24 mouse cellular contexts compared by ENCODE assay signal in the genomic region with DNA sequence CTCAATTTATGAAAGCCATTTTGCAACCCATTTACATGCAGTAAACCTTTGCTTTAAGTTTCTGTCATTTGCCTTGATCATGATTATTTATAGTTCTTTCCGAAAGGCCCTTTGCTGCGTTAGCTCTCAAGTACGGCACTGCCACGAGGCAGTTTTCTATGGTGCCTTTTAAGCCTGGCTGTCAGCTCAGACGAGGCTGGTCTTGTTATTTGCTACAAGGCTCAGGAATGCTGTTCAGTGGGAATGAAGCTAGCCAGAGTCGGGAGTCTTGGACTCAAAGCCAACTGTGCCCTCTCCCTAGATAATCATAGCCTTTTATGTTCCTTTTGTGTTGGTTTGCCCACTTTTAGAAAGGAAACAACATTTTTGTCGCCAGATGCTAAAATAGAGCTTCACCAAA.
DNase-seq lines count a peak whose midpoint lies in the region; ATAC-seq and TF ChIP-seq lines count a peak whose summit lies in the region.
"Had no signal": no experiment of that assay in that cellular context is flagged by ENCODE, and none has a peak within 500 bp of the region (broad histone marks: within the 10 kb centered on the region; RNA-seq: fewer than 3 reads in every experiment).

No protein-coding gene starts in this region.

- no peak for TF ChIP-seq EP300 in lung, postnatal 0 days (IDR thresholded peaks at IDR 0.05)

- H3K9me3 ChIP-seq in embryonic facial prominence, embryonic 11.5 days (replicated peaks; ENCODE audit: control insufficient read depth, low read length): no peaks in the 10 kb centered on the region
- H3K9me3 ChIP-seq in embryonic facial prominence, embryonic 10.5 days: no peaks in the 10 kb centered on the region
- no peaks in the 10 kb centered on the region for H3K9me3 ChIP-seq in heart, embryonic 14.5 days (ENCODE audit: control insufficient read depth, low read length)
- H3K9me3 ChIP-seq in lung, postnatal 0 days (ENCODE audit: low read length): no peaks in the 10 kb centered on the region
- H3K9me3 ChIP-seq: embryonic facial prominence, embryonic 15.5 days; forebrain, embryonic 15.5 days; midbrain, embryonic 15.5 days had no signal

- 60% methylated on average over 7 of the region's 7 CpGs for WGBS in embryonic facial prominence, embryonic 11.5 days
- whole genome bisulfite sequencing in embryonic facial prominence, embryonic 10.5 days: 70% methylated on average over 7 of the region's 7 CpGs
- 27% methylated on average over 7 of the region's 7 CpGs for WGBS in heart, embryonic 14.5 days
- WGBS in lung, postnatal 0 days: 23% methylated on average over 7 of the region's 7 CpGs

- TF ChIP-seq POLR2A in myocyte (IDR thresholded peaks at IDR 0.05; ENCODE audit: insufficient read length, low read depth): no peak

- no peak overlapping the region for H3K9ac ChIP-seq in embryonic facial prominence, embryonic 11.5 days (replicated peaks; ENCODE audit: low read length)
- no peak overlapping the region for H3K9ac ChIP-seq in heart, embryonic 14.5 days (ENCODE audit: low read length)
- H3K9ac ChIP-seq in lung, postnatal 0 days (replicated peaks; ENCODE audit: low read depth): no peak overlapping the region
- H3K9ac ChIP-seq: embryonic facial prominence, embryonic 15.5 days; forebrain, embryonic 15.5 days; hindbrain, embryonic 14.5 days; liver, postnatal 0 days; midbrain, embryonic 15.5 days had no signal

- no peak overlapping the region for H3ac ChIP-seq in myocyte (ENCODE audit: control insufficient read depth, insufficient read length)

- H3K4me2 ChIP-seq in embryonic facial prominence, embryonic 11.5 days (ENCODE audit: low read depth, low read length): no peak overlapping the region
- no peak overlapping the region for H3K4me2 ChIP-seq in heart, embryonic 14.5 days (ENCODE audit: low read length)
- no peak overlapping the region for H3K4me2 ChIP-seq in lung, postnatal 0 days (replicated peaks; ENCODE audit: low read depth, low read length)
- H3K4me2 ChIP-seq in myocyte (ENCODE audit: low read depth): peak overlapping the region; percentile 21
- H3K4me2 ChIP-seq: embryonic facial prominence, embryonic 15.5 days; forebrain, embryonic 15.5 days; hindbrain, embryonic 14.5 days; liver, embryonic 11.5 days; midbrain, embryonic 15.5 days had no signal

- H3K36me3 ChIP-seq in embryonic facial prominence, embryonic 11.5 days (replicated peaks; ENCODE audit: control insufficient read depth, insufficient read depth, low read depth, low read length): no peaks in the 10 kb centered on the region
- H3K36me3 ChIP-seq in embryonic facial prominence, embryonic 10.5 days (replicated peaks): no peaks in the 10 kb centered on the region
- H3K36me3 ChIP-seq in heart, embryonic 14.5 days (ENCODE audit: control insufficient read depth, insufficient read depth, low read length): no peaks in the 10 kb centered on the region
- H3K36me3 ChIP-seq in lung, postnatal 0 days (ENCODE audit: insufficient read depth, low read length): no peaks in the 10 kb centered on the region
- H3K36me3 ChIP-seq in myocyte (ENCODE audit: control insufficient read depth, insufficient read depth): no peaks in the 10 kb centered on the region
- H3K36me3 ChIP-seq: embryonic facial prominence, embryonic 15.5 days; forebrain, embryonic 15.5 days; midbrain, embryonic 15.5 days had no signal

- H3K4me1 ChIP-seq in embryonic facial prominence, embryonic 11.5 days (ENCODE audit: control insufficient read depth, insufficient read depth, low read length): no peaks in the 10 kb centered on the region
- peaks cover 8% of the 10 kb centered on the region; the same call in 1 of the 2 replicates for H3K4me1 ChIP-seq in embryonic facial prominence, embryonic 10.5 days
- peaks cover 2 to 12% of the 10 kb centered on the region in 2 experiments; a peak in 2 of 4 replicates for H3K4me1 ChIP-seq in heart, embryonic 14.5 days (ENCODE audit: control insufficient read depth in 2 of 2, insufficient read depth in 2 of 2, low read length in 2 of 2)
- no peaks in the 10 kb centered on the region for H3K4me1 ChIP-seq in lung, postnatal 0 days (ENCODE audit: insufficient read depth, low read depth, low read length)
- H3K4me1 ChIP-seq: midbrain, embryonic 15.5 days had no signal

- ATAC-seq in embryonic facial prominence, embryonic 11.5 days (replicated peaks; ENCODE audit: insufficient number of reproducible peaks, low FRiP score, low TSS enrichment, low read depth): no peak
- ATAC-seq in heart, embryonic 14.5 days (ENCODE audit: insufficient number of reproducible peaks, insufficient read depth, low FRiP score, low read depth): no peak
- no peak for ATAC-seq in lung, postnatal 0 days
- ATAC-seq: forebrain, embryonic 15.5 days; inflammation-experienced regulatory T-cells, adult 6 months; liver, postnatal 0 days; midbrain, embryonic 15.5 days had no signal

- no peak overlapping the region for H3K4me3 ChIP-seq in embryonic facial prominence, embryonic 11.5 days (ENCODE audit: low read depth, low read length)
- H3K4me3 ChIP-seq in embryonic facial prominence, embryonic 10.5 days: no peak overlapping the region
- no peak overlapping the region for H3K4me3 ChIP-seq in heart, embryonic 14.5 days (ENCODE audit: control insufficient read depth in 1 of 2, insufficient read depth in 1 of 2, low read depth in 1 of 2, low read length in 2 of 2)
- no peak overlapping the region for H3K4me3 ChIP-seq in lung, postnatal 0 days (ENCODE audit: low read depth, low read length)
- H3K4me3 ChIP-seq in myocyte: no peak overlapping the region
- H3K4me3 ChIP-seq: embryonic facial prominence, embryonic 15.5 days; forebrain, embryonic 15.5 days; midbrain, embryonic 15.5 days had no signal

- no peak for TF ChIP-seq CTCF in lung, postnatal 0 days (IDR thresholded peaks at IDR 0.05)

- H3K27ac ChIP-seq in embryonic facial prominence, embryonic 11.5 days (replicated peaks; ENCODE audit: low read depth, low read length): no peak overlapping the region
- no peak overlapping the region for H3K27ac ChIP-seq in embryonic facial prominence, embryonic 10.5 days (replicated peaks)
- H3K27ac ChIP-seq in heart, embryonic 14.5 days (replicated peaks in 1 of 2; ENCODE audit: control insufficient read depth in 1 of 2, insufficient read depth in 1 of 2, low read depth in 2 of 2, low read length in 2 of 2): peak overlapping the region; percentile 18 to 43
- H3K27ac ChIP-seq in lung, postnatal 0 days (ENCODE audit: low read length): no peak overlapping the region
- H3K27ac ChIP-seq: embryonic facial prominence, embryonic 15.5 days; forebrain, embryonic 15.5 days; hindbrain, embryonic 14.5 days; kidney, postnatal 0 days; midbrain, embryonic 15.5 days had no signal

- H3K79me2 ChIP-seq in myocyte (ENCODE audit: control insufficient read depth, insufficient read depth): no peaks in the 10 kb centered on the region

- no peaks in the 10 kb centered on the region for H3K27me3 ChIP-seq in embryonic facial prominence, embryonic 11.5 days (ENCODE audit: control insufficient read depth, insufficient read depth, low read length)
- 0 out of 2 replicates have a peak, but pooled peaks cover 8% of the 10 kb centered on the region for H3K27me3 ChIP-seq in embryonic facial prominence, embryonic 10.5 days (replicated peaks; ENCODE audit: low read depth, poor library complexity, severe bottlenecking)
- no peaks in the 10 kb centered on the region for H3K27me3 ChIP-seq in heart, embryonic 14.5 days (ENCODE audit: control insufficient read depth, insufficient read depth, low read length)
- no peaks in the 10 kb centered on the region for H3K27me3 ChIP-seq in lung, postnatal 0 days (replicated peaks; ENCODE audit: insufficient read depth, low read length)
- H3K27me3 ChIP-seq in myocyte (ENCODE audit: control insufficient read depth, insufficient read depth, insufficient read length): peaks cover 5% of the 10 kb centered on the region
- H3K27me3 ChIP-seq: embryonic facial prominence, embryonic 15.5 days; forebrain, embryonic 15.5 days; midbrain, embryonic 15.5 days had no signal

- DNase-seq in embryonic facial prominence, embryonic 11.5 days (ENCODE audit: low spot score): peak; percentile 26
- DNase-seq in embryonic facial prominence, embryonic 10.5 days (ENCODE audit: low spot score): no peak
- DNase-seq in heart, adult 18-20 months: no peak
- peak; percentile 32 for DNase-seq in lung, postnatal 0 days (ENCODE audit: low spot score)
- DNase-seq in lung, postnatal 10 days: no peak
- DNase-seq in spleen, postnatal 36 days (ENCODE audit: low spot score in 2 of 2): no peak
- DNase-seq: adrenal gland, postnatal 25 days; cerebellum, adult 11 months; cerebellum, postnatal 10 days; gastrocnemius, postnatal 10 days; kidney, adult 18-20 months; left cerebral cortex, postnatal 4 days; liver, postnatal 0 days; thymus, adult 2 months; thymus, postnatal 4 days had no signal

TF ChIP-seq in myocyte, 11 proteins besides CTCF, POLR2A, EP300 and RAD21:
- no peak for TF ChIP-seq MYOG (IDR thresholded peaks at IDR 0.05; ENCODE audit: control insufficient read depth in 1 of 3, insufficient read depth in 1 of 3, insufficient read length in 2 of 3, low read depth in 2 of 3)
- no peak for TF ChIP-seq POLR2AphosphoS2 (IDR thresholded peaks at IDR 0.05; ENCODE audit: insufficient read length, low read depth)
- TF ChIP-seq CEBPB (IDR thresholded peaks at IDR 0.05; ENCODE audit: insufficient read depth, poor library complexity, severe bottlenecking): no peak
- no peak for TF ChIP-seq E2F4 (IDR thresholded peaks at IDR 0.05; ENCODE audit: insufficient read depth)
- TF ChIP-seq SRF (IDR thresholded peaks at IDR 0.05; ENCODE audit: control insufficient read depth, insufficient read length, low read depth): no peak

Comparison
In these comparisons a context has a peak if more than half of its experiments do, and no peak if none do; other contexts are left out.
1. DNase-seq: peak in embryonic facial prominence, embryonic 11.5 days (single experiment) and lung, postnatal 0 days (single experiment); none in embryonic facial prominence, embryonic 10.5 days (single experiment), heart, adult 18-20 months (0 of 2), lung, postnatal 10 days (single experiment) and spleen, postnatal 36 days (0 of 2).
2. H3K27ac ChIP-seq: peak in heart, embryonic 14.5 days (2 of 2); none in embryonic facial prominence, embryonic 11.5 days (single experiment), embryonic facial prominence, embryonic 10.5 days (single experiment) and lung, postnatal 0 days (single experiment).